Mouse (Mus musculus): ENCODE results near the gene Rnf13.
A peak's percentile ranks its signal among the peaks of the same experiment; 100 is the strongest.
"Not testable (repeated sequence)": the region's sequence is repeated elsewhere in the genome, so short reads cannot be mapped to it uniquely, and the experiment has no call there.

Gene Rnf13

DNA sequence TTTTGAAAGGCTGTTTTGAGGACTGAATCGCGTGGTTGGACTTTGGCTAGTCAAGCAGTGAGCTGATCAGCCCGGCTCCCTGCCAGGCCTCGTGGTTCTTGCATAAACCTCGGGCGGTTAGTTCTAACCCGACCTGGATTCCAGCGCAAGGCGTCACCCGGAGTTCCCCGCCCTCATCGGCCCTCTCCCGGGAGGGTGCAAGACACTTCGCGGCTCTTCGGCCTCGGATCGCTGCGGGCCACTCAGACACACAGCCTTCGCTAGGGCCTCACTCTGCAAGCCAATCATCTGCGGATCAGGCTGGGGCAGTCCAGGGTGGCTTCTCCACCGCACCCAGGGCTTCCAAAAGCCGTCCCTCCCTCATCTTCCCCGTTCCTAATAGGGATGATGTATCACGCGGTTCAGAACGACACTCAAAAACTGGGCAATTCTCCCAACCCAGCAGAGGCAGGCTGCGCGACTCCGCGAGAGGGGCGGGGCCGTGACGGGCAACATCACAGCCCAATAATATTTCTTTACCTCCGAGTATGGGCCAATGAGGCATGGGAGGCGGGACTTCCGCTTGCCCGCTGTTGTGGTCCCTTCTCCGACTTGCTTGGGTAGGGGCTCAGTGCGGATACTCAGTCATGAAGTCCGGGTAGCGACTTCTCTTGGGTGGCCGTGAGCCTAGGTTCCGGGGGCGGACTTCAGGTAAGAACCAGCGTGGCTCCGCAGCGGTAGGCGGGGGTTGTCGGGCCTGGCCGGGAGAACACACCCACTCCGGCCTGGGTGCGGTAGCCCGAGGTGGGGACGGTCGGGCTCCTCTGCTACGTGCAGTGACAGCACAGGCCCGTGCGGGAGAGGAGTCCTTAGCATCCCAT, at the start of gene Rnf13:
Gene Rnf13 (plus strand): TSS at position 552 of the 860 bp plus-strand sequence.
- DNase-seq (ENCODE audit: low read depth, low spot score): peak; percentile 98

DNA sequence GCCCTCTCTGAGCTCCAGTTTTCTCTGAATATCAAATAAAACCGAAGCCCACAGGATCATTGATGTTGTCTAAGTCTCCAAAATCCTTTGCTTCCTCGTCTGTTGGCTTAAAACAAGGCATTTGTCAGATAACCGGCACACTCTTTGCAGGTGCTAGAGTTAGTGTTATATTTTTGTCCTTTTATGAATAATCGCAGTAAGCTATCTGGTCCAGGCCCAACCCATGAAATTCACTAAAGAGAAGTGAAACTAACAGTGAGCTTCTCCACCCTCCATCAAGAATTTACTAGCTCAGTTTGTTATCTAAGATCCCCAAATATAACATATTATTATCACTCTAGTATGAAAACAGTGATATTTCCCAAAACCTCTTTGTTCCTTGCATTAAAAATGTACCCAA, 44.1 kb upstream of the Rnf13 start:
- DNase-seq (ENCODE audit: low read depth, low spot score): no peak

DNA sequence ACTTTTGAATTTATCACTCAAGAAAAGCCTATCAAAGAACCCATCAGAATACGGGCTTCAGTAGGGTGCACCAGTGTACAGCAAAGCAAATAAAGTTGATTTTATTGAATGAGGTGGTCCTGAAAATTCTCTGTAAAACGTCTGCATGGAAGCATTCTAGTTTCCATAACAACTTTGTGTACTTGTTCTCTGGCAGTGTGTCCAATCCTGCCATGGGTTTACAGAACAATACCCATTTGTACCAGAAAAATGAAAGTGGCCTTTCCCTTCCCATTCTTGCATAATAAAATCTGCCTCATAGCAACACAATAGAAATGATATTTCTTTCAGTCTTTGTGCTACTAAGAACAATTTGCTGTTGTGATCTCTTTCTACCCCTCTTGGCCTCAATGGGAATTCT, 43.1 kb upstream of the Rnf13 start, which contains the start of gene Ankub1:
Gene Ankub1 (minus strand): TSS at position 81 of the 400 bp plus-strand sequence.
- DNase-seq (ENCODE audit: low read depth, low spot score): no peak

DNA sequence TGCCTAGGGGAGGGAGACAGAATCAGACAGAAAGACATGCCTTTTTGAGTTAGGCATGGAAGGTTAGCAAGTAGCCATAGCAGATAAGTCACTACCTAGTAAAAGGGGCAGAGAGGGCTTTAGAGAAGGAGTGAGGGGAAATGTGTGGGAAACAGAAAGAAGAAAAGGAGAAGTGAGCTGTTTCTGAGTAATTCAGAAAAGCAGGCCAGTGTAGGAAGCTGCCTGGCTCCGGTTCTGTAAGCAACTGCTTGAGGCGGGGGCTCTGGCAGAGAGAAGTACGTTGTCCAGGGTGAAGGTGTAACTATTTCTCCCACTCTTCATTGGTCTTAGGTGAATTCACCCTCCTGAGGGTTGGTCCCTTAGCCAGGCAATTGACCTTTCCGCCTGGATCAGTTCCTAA, 39.6 kb upstream of the Rnf13 start:
- no peak for DNase-seq (ENCODE audit: low read depth, low spot score)

DNA sequence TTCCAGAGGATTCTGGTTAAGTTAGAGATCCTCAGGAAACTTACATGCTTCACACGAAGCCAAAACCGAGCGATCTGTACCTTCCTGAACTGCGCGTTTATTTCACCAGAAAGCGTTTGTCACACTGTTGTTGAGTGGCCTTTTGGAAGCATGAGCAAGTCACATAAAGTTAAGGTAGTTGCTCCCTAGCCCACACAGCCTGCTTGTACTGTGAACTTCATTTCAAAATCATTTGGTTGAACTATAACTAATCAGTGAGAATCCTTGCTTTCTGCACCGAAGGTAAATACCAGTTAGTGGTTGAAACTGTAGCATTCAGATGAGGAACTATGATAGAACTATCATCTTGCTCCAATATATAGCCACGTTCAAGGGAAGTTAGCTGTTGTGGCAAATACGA, 39.1 kb upstream of the Rnf13 start:
- no peak for DNase-seq (ENCODE audit: low read depth, low spot score)

DNA sequence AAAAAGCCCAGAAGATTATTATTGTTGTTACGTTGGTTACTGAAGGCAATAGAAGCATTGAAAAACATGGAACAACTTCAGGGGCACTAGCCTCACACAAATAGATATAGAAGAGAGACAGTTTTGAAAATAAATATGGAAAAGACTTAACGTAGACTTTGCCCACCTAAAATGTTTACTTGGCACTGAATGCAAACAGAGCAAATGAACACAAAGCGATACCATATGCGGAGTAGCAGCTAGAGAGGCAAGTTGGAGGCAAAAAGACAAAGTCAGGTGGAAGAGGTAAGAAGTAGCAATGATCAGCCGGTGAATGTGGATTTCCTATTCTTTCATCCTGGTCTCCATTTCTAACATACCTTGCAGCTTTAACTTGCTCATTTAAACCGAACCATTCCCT, 21.7 kb upstream of the Rnf13 start:
- no peak for DNase-seq (ENCODE audit: low read depth, low spot score)

DNA sequence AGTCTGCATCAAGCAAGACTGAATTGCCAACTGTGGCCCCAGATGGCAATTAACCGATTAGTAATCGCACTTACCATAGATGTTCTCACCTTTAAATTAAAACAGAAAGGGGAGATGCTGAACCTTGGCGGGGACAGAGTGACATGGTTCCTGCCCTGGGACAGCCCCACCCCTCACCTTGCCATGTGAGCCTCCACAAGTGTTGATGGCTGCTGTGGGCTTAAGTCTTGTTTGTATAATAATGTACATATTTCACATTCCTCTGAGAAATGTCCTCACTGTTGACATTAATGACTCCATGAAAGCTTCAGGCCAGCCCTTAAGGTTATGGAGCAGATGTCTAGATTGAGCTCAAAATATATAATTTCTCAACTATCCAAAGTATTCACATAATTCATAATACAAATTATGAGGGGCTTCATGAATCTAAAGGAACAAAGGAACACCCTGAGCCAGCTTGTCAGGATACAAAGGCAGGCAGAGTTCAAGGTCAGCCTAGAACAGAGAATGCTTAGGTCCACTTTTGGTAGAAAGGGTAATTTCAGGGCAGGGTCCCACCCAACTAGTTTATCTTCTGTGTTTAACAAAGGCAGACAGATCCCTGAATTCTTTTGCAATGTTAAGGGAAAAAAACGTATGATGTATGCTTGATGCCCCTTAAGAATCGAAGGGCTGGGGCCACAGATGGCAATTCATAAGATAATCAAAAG, 3.5 kb upstream of the Rnf13 start:
- peak; percentile 72 for DNase-seq (ENCODE audit: low read depth, low spot score)

DNA sequence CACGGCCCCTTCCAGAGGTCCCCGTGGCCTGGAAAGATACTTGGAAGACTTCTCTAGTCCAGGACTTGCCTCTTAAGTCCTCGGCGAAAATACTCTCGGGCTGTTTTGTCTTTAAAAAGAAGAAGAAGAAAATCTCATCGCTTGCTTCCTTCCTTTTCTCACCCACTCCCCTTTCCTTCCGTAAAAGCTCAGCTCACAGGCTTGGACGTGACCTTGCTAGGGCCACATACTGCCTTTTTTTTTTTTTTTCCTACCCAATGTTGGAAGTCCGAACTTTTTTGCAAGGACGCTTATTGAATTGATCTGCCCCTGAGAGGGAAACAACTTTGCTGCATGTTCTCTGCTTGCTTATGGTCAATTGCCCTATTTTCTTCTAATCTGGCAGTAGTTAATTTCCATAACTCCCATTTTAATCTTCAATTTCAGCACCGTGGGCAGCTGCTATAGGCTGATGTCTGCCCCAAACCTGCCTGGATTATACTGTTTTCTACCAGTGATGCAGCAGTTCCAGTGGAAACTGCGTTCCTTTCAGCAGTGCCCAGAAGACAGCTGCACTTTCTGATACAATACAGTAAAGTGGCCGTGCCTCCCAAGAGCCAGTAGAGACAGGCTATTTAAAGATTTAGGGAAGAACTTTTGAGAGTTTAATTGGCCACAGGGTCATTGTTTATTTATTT, 695 bp downstream of the Rnf13 start:
- peak; percentile 33 for DNase-seq (ENCODE audit: low read depth, low spot score)

DNA sequence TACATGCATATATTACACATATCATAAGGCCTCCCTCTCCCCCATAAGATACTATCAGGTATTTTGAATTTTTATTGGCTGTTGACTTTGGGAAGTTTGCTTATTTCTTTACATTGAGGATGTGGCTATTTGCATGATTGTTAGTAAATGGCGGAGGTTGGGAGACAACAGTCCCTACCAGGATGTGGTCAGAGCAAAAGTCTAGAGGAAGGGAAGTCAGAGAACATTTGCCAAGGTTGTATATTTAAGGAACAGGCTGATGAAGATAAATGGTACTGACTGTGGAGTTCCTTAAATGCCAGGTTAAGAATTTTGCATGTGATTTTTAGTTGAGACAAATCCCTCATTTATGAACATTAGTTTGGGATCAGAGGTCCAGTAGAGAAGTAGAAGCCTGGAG, 4.0 kb downstream of the Rnf13 start:
- DNase-seq (ENCODE audit: low read depth, low spot score): no peak

DNA sequence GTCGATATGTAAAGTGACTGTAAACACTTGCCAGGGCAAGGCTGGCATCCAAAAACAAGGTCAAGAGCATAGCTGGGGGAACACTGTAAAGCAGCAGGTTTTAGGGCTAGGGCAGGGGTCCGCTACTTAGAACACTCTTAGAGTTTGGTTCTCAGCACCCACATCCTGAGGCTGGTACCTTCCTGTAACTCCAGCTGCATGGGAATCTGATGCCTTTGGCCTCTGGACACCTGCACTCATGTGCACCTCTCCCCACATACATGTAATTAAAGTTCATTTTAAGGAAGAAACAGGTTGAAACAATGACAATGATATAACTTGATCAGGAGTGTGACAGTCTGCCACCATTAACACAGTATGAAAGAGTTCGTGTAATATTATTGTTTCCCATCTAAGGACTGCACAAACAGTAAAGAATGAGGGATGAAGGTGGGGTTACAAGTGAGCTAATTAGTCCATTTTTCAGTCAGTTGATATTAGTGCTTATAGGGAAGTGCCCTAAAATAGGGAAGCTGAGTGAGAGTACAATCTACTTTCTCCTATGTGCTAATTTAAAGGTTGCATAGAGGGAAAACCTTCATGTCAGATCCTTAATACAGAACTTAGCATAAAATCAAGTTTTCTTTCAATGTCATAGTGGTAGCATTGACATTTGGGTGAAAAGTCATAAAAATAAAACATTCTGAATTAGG, 12.9 kb downstream of the Rnf13 start:
- no peak for DNase-seq (ENCODE audit: low read depth, low spot score)

DNA sequence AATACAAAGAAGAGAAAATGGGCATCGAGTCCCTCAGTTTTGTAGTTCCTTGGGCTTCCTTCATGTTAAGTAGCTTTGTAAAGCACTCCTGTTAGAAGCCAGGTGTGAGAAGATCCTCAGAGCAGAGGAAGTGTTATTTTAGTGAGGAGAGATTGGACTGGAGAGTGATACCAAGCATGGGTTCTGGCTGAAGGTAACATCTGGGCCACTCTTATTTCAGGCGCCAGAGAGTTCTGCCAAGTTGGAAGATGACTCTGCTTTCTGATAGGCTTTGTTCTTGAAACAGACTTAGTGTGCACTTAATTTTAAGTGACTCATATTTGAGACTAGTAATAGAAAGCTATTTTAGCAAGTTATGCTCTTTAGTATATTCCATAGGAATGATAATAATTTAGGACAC, 41.1 kb downstream of the Rnf13 start:
- DNase-seq (ENCODE audit: low read depth, low spot score): no peak

DNA sequence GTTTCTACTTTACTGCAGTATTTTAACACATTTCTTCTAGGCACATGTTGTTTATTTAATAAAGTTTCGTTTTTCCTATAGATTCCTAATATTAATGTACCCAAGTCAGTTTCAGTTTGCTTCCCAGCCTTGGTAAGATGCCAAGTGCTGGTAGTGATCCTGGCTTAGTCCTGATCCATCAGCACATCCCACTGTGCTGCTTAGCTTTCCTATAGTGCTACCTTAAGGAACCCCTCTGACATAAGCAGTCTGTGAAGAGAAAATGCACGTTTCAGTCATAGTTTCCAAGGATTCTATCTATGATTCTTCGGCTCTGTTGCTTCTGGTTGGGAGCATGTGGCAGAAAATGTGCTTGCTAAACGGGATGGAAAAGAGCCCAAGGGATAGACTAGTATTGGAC, 52.6 kb downstream of the Rnf13 start:
- DNase-seq (ENCODE audit: low read depth, low spot score): no peak

DNA sequence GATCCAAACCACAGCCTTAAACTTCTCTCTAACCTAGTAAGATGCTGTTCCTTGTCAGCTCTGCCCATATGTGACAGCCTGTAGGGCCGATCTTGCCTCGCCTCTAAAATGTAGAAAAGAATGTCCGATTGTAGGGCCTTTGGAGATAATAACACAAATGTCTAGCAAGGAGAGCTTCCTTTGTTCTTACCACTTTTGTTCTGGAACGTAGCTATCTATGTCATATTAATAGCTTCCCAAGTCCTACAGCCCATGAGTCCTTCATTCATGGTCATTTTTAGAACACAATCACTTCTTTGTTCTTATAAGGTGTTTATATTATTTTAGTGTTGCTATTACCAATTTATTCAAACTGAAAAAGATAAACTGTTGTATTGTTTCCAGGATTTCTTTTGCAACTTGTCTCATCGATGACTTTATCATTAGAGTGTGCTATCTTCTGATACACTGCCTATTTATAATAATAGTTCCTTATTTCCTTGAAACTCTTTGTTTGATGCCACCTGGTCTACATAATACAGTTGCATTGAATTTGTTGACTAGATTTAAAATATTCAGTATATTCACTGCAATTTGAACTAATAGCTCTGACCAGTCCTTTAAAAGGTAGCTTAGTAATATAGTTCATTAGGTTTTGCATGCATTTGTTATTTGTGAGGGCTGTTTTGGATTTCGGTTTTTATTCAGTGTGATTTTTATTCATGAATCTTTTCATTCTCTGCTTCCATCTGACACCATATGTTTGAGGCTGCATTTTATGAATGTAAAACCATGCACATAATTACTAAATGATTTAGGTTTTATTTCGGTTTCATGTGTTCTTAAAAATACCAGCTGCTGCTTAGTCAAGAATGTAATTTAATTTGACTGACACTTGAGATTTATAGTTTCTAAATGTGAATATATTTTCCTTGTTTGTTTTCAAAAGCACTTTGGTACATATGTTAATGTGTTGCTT, 53.4 kb downstream of the Rnf13 start:
- DNase-seq (ENCODE audit: low read depth, low spot score): no peak

DNA sequence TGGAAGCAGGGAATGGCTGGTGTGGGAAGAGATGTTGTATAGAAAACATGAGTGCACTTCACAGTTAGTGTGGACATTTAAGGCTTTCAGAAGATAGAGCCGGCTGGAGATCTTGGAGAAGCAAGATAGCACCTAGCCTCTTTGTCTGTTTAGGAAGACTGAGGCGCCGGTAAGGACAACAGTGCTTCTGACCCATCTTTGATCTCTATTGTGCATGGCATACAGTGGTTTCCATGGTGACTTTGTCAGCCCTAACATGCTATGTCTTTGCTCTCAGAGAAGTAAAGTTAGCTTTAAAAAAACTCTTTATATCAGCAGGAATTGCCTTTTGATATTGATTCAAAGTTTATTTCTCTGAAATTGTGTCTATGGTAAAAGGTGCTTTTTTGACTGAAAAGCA, 55.2 kb downstream of the Rnf13 start:
- no peak for DNase-seq (ENCODE audit: low read depth, low spot score)

DNA sequence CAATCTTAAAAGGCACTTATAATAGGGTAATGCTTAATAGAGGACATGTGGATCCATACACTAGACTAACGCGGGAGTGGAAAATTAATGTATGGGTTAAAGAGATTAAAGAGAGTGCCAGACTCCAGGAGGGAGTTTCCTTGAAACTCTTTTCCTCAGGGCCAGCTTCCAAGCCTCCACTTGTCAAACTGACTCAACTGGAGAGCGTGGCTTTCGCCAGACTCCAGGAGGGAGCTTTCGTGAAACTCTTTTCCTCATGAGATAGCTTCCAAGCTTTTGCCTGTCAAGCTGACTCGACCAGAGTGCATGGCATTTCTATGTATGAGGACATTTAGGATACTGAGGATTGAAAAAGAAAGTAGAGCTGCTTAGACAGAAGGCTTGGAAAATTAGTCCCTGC, 59.2 kb downstream of the Rnf13 start:
- not testable (repeated sequence) for DNase-seq (ENCODE audit: low read depth, low spot score)

DNA sequence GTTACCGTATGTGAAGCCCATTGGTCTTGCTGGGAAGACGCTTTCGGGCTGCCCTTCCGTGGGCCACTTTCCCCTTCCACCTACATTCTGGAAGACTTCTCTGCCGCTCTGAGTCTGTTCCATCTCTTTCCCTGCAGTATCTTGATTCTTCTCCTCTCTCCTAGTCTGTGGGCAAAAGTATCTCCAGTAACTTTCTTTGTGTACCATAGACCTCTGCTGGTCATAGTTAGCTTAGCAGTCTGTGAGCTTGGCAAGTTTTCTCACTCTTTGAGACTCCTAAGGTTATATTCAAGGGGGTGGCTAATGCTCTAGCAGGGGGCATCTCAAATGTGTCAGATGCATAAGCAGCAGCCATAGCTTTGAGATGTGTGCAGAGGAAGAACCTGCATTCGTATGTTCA, 79.6 kb downstream of the Rnf13 start:
- DNase-seq (ENCODE audit: low read depth, low spot score): peak; percentile 44

DNA sequence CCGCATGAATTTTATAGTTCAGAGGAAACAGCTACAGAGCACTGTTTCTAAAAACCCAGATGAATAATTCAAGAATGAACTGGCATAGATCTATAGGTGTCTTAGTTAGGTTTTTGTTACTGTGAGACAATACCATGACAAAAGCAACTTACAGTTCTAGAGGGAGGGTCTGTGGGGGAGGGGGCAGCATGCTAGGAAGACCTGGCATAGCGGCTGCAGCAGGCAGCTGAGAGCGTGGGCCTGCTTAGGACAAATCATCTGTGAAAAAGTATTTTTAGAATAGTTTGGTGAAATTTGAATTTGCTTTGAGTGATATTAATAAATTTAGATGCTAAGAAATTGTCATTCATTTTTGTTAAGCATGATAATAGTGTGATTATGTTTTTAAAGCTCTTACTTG, 90.0 kb downstream of the Rnf13 start:
- DNase-seq (ENCODE audit: low read depth, low spot score): no peak

DNA sequence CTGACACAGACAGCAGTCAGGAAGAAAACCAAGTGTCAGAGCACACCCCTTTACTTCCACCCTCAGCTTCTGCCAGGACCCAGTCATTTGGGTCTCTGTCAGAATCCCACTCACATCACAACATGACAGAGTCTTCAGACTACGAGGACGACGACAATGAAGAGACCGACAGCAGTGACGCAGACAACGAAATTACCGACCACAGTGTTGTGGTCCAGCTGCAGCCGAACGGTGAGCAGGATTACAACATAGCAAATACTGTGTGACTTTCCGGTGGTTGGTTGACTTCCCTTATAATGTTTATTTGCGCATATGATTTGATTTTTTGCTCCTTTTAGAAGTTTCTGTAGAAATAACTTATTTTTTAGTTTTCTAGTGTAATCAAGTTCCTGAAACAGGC, 97.7 kb downstream of the Rnf13 start:
- DNase-seq (ENCODE audit: low read depth, low spot score): no peak

DNA sequence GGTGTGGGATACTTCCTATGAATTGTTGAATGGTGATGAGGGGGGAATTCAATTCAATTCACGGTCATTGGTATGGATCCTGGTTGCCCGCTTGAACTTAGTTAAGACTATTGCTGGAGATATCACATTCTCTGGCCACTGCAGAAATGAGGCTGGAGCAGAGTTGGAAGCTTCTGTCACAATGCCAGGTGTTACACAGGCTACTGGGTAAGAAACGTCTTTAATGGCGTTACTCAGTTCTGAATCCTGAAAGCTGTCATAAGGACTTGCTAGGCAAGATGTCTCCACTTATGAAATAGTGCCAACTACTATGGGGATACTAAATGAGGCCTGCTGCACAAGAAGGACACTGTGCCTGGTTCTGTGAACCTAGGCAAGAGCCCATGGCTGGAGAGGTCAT, 101.0 kb downstream of the Rnf13 start:
- DNase-seq (ENCODE audit: low read depth, low spot score): no peak

DNA sequence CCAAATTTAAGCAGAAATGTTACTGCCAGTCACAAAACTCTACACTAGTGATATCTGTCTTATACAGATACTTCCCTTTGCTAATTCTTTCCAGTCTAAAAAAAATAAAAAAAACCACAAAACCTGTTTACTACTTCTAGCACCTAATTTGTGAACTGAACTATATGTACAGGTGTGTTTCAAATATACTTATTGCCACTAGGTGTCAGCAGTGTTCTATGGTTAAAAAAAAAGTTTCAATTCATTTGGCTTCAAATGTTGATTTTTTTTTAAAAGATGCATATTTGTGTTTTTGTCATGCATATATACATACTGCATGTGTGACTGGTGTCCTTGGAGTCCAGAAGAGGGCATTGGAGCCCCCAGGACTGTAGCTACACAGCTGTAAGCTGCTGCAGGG, 107.9 kb downstream of the Rnf13 start:
- peak; percentile 16 for DNase-seq (ENCODE audit: low read depth, low spot score)

All from R1 (cell line).